Comparison of ENCODE assay signal across 8 mouse cellular contexts in genomic region chr12:83689087-83689432, GRCm38 (mm10). TPM values are rescaled to one million over a fixed set of nuclear protein-coding genes. Genes with fewer than 3 reads are reported as not detected.
A peak's percentile ranks its signal among the peaks of the same experiment; 100 is the strongest.
DNase-seq lines count a peak whose midpoint lies in the region; ATAC-seq and TF ChIP-seq lines count a peak whose summit lies in the region.

No protein-coding gene starts in this region.

- peak overlapping the region; percentile 91 for H3K27ac ChIP-seq in lung, embryonic 15.5 days
- no peak overlapping the region; the same call in 1 of the 2 replicates for H3K27ac ChIP-seq in embryonic facial prominence, embryonic 12.5 days
- H3K27ac ChIP-seq in intestine, embryonic 15.5 days: peak overlapping the region; percentile 98

- peaks cover 51% of the 10 kb centered on the region for H3K79me2 ChIP-seq in myocyte (ENCODE audit: control insufficient read depth, insufficient read depth)

- H3K36me3 ChIP-seq in lung, embryonic 15.5 days: no peaks in the 10 kb centered on the region
- 0 out of 2 replicates have a peak, but pooled peaks cover 6% of the 10 kb centered on the region for H3K36me3 ChIP-seq in embryonic facial prominence, embryonic 12.5 days
- H3K36me3 ChIP-seq in intestine, embryonic 15.5 days: no peaks in the 10 kb centered on the region
- peaks cover 5% of the 10 kb centered on the region for H3K36me3 ChIP-seq in myocyte (ENCODE audit: control insufficient read depth, insufficient read depth)

- H3K4me1 ChIP-seq in lung, embryonic 15.5 days: peaks cover 15% of the 10 kb centered on the region
- peaks cover 11% of the 10 kb centered on the region for H3K4me1 ChIP-seq in embryonic facial prominence, embryonic 12.5 days
- H3K4me1 ChIP-seq in intestine, embryonic 15.5 days (replicated peaks): peaks cover 12% of the 10 kb centered on the region; the same call in 1 of the 2 replicates

- H3K4me3 ChIP-seq in lung, embryonic 15.5 days: peak overlapping the region; percentile 85
- H3K4me3 ChIP-seq in embryonic facial prominence, embryonic 12.5 days: peak overlapping the region; percentile 70
- H3K4me3 ChIP-seq in intestine, embryonic 15.5 days (replicated peaks): peak overlapping the region; percentile 94
- peak overlapping the region; percentile 60 for H3K4me3 ChIP-seq in myocyte

- no peaks in the 10 kb centered on the region for H3K9me3 ChIP-seq in lung, embryonic 15.5 days
- H3K9me3 ChIP-seq in embryonic facial prominence, embryonic 12.5 days: no peaks in the 10 kb centered on the region
- H3K9me3 ChIP-seq in intestine, embryonic 15.5 days: no peaks in the 10 kb centered on the region

- no peak for ATAC-seq in lung, embryonic 15.5 days (ENCODE audit: borderline replicate concordance, extremely low read depth, low FRiP score, low TSS enrichment)
- no peak for ATAC-seq in embryonic facial prominence, embryonic 12.5 days (ENCODE audit: insufficient number of reproducible peaks, insufficient read depth, low FRiP score, low TSS enrichment)
- no peak for ATAC-seq in intestine, embryonic 15.5 days
- ATAC-seq in frontal cortex, adult (ENCODE audit: low TSS enrichment): no peak
- no peak for ATAC-seq in inflammation-experienced regulatory T-cells, adult 6 months

- peak overlapping the region; percentile 80 for H3K9ac ChIP-seq in lung, embryonic 15.5 days
- H3K9ac ChIP-seq in embryonic facial prominence, embryonic 12.5 days: peak overlapping the region; percentile 74
- peak overlapping the region; percentile 90 for H3K9ac ChIP-seq in intestine, embryonic 15.5 days

- DNase-seq in lung, postnatal 10 days: no peak
- no peak for DNase-seq in layer of hippocampus, postnatal 25 days (ENCODE audit: extremely low spot score in 1 of 2, low spot score in 1 of 2)

- peak overlapping the region; percentile 72 for H3K4me2 ChIP-seq in lung, embryonic 15.5 days
- H3K4me2 ChIP-seq in embryonic facial prominence, embryonic 12.5 days (replicated peaks): peak overlapping the region; percentile 77
- peak overlapping the region; percentile 66 for H3K4me2 ChIP-seq in intestine, embryonic 15.5 days (replicated peaks)
- H3K4me2 ChIP-seq in myocyte (ENCODE audit: low read depth): peak overlapping the region; percentile 98

- 21% methylated on average over 6 of the region's 6 CpGs for WGBS in lung, embryonic 15.5 days
- WGBS in embryonic facial prominence, embryonic 12.5 days: 29% methylated on average over 6 of the region's 6 CpGs
- 24% methylated on average over 6 of the region's 6 CpGs for WGBS in intestine, embryonic 15.5 days

- H3ac ChIP-seq in myocyte (ENCODE audit: control insufficient read depth, insufficient read length): peak overlapping the region; percentile 46

- no peak for TF ChIP-seq POLR2A in myocyte (IDR thresholded peaks at IDR 0.05; ENCODE audit: insufficient read length, low read depth)

- no peaks in the 10 kb centered on the region for H3K27me3 ChIP-seq in lung, embryonic 15.5 days
- H3K27me3 ChIP-seq in embryonic facial prominence, embryonic 12.5 days: no peaks in the 10 kb centered on the region
- H3K27me3 ChIP-seq in intestine, embryonic 15.5 days (replicated peaks): no peaks in the 10 kb centered on the region
- H3K27me3 ChIP-seq in myocyte (ENCODE audit: control insufficient read depth, insufficient read depth, insufficient read length): no peaks in the 10 kb centered on the region

TF ChIP-seq in myocyte, 11 proteins besides CTCF, POLR2A, EP300 and RAD21:
- no peak for TF ChIP-seq MAX (IDR thresholded peaks at IDR 0.05; ENCODE audit: low read depth)
- no peak for TF ChIP-seq TCF12 (IDR thresholded peaks at IDR 0.05; ENCODE audit: insufficient read depth, poor library complexity, severe bottlenecking)
- no peak for TF ChIP-seq POLR2AphosphoS2 (IDR thresholded peaks at IDR 0.05; ENCODE audit: insufficient read length, low read depth)
- no peak for TF ChIP-seq TCF3 (IDR thresholded peaks at IDR 0.05; ENCODE audit: insufficient read length, low read depth)
- TF ChIP-seq USF1 (IDR thresholded peaks at IDR 0.05; ENCODE audit: low read depth): no peak
- no peak for TF ChIP-seq SRF (IDR thresholded peaks at IDR 0.05; ENCODE audit: control insufficient read depth, insufficient read length, low read depth)
- TF ChIP-seq MYOG (IDR thresholded peaks at IDR 0.05; ENCODE audit: control insufficient read depth in 1 of 3, insufficient read depth in 1 of 3, insufficient read length in 2 of 3, low read depth in 2 of 3): no peak
- TF ChIP-seq E2F4 (IDR thresholded peaks at IDR 0.05; ENCODE audit: insufficient read depth): no peak
- TF ChIP-seq CEBPB (IDR thresholded peaks at IDR 0.05; ENCODE audit: insufficient read depth, poor library complexity, severe bottlenecking): no peak
TF ChIP-seq in myocyte: peak in this region for 0.

RNA-seq across cellular contexts. Expression of gene Psen1, which starts 1.1 kb away (rescaled TPM):
- 51.7 and 52.6 TPM in 2 replicates for polyA plus RNA-seq in lung, embryonic 15.5 days (2015; fragmentation: Nextera tagmentation; extraction: Ambion mirVana)
- 59.5 and 64.2 TPM in 2 replicates for polyA plus RNA-seq in embryonic facial prominence, embryonic 12.5 days (2016; fragmentation: Nextera tagmentation; extraction: Ambion mirVana)
- polyA plus RNA-seq in intestine, embryonic 15.5 days (2015; fragmentation: Nextera tagmentation; extraction: Ambion mirVana): 82.5 and 85.1 TPM in 2 replicates
- 53.7 TPM for polyA plus RNA-seq in myocyte (2012; fragmentation: generic; extraction: Trizol)
- 100 to 1,000 TPM in 2 of 3 experiments, 10 to 100 TPM in 1; 88.9 to 115 (median 110) TPM for polyA plus RNA-seq in inflammation-experienced regulatory T-cells, adult 6 months (2017; shearing (Covaris generic))
- 10 to 100 TPM; 67.7 to 67.8 TPM for total RNA-seq in layer of hippocampus, postnatal 25 days (2021)

RNA-seq across cellular contexts. Expression of gene Rbm25, which starts 58.0 kb away (rescaled TPM):
- polyA plus RNA-seq in lung, embryonic 15.5 days (2015; fragmentation: Nextera tagmentation; extraction: Ambion mirVana): 227 and 250 TPM in 2 replicates
- polyA plus RNA-seq in embryonic facial prominence, embryonic 12.5 days (2016; fragmentation: Nextera tagmentation; extraction: Ambion mirVana): 304 and 305 TPM in 2 replicates
- polyA plus RNA-seq in intestine, embryonic 15.5 days (2015; fragmentation: Nextera tagmentation; extraction: Ambion mirVana): 219 and 237 TPM in 2 replicates
- polyA plus RNA-seq in myocyte (2012; fragmentation: generic; extraction: Trizol): 17.6 TPM
- 100 to 1,000 TPM; 332 to 633 (median 429) TPM for polyA plus RNA-seq in inflammation-experienced regulatory T-cells, adult 6 months (2017; shearing (Covaris generic))
- total RNA-seq in layer of hippocampus, postnatal 25 days (2021): 100 to 1,000 TPM in 1 of 2 experiments, 10 to 100 TPM in 1; 88.8 to 125 TPM

Comparison
In these comparisons a context has a peak if more than half of its experiments do, and no peak if none do; other contexts are left out.
1. RNA of gene Rbm25, which starts 58.0 kb away (polyA plus RNA-seq): 332 to 633 TPM in inflammation-experienced regulatory T-cells, adult 6 months, 304 to 305 TPM in embryonic facial prominence, embryonic 12.5 days, 227 to 250 TPM in lung, embryonic 15.5 days and 219 to 237 TPM in intestine, embryonic 15.5 days; 17.6 TPM in myocyte (single experiment); every median in the first group is over 10 times any median in the second.
2. Peak in every context shown above with its lines, with median percentiles within 50 percentile points of each other: H3K4me2 ChIP-seq, H3K4me3 ChIP-seq and H3K9ac ChIP-seq.